In genomic region chr1:131708338-131708737, GRCm38 (mm10) we compare ENCODE assay signal across 9 mouse cellular contexts. TPM values are rescaled to one million over a fixed set of nuclear protein-coding genes. Genes with fewer than 3 reads are reported as not detected.
DNase-seq lines count a peak whose midpoint lies in the region; ATAC-seq and TF ChIP-seq lines count a peak whose summit lies in the region.
"Had no signal": no experiment of that assay in that cellular context is flagged by ENCODE, and none has a peak within 500 bp of the region (broad histone marks: within the 10 kb centered on the region; RNA-seq: fewer than 3 reads in every experiment).

No protein-coding gene starts in this region.

- no peaks in the 10 kb centered on the region for H3K27me3 ChIP-seq in heart, postnatal 0 days (ENCODE audit: control insufficient read depth, insufficient read depth, low read length)
- H3K27me3 ChIP-seq in heart, embryonic 12.5 days (replicated peaks) = peaks cover 8% of the 10 kb centered on the region; the same call in 1 of the 2 replicates
- H3K27me3 ChIP-seq: embryonic facial prominence, embryonic 13.5 days had no signal

- no peak for TF ChIP-seq EP300 in heart, postnatal 0 days (IDR thresholded peaks at IDR 0.05; ENCODE audit: low read depth)

- no peak for ATAC-seq in heart, postnatal 0 days (ENCODE audit: insufficient read depth, low read depth)
- ATAC-seq in heart, embryonic 12.5 days (ENCODE audit: insufficient number of reproducible peaks, low FRiP score) = no peak

- peak; percentile 74 for TF ChIP-seq CTCF in heart, postnatal 0 days (IDR thresholded peaks at IDR 0.05; ENCODE audit: low read depth)

- H3K9me3 ChIP-seq in heart, postnatal 0 days (replicated peaks; ENCODE audit: control insufficient read depth, low read length) = no peaks in the 10 kb centered on the region
- no peaks in the 10 kb centered on the region for H3K9me3 ChIP-seq in heart, embryonic 12.5 days (replicated peaks)
- H3K9me3 ChIP-seq: embryonic facial prominence, embryonic 13.5 days had no signal

- no peak overlapping the region for H3K4me2 ChIP-seq in heart, postnatal 0 days (ENCODE audit: low read depth, low read length)
- no peak overlapping the region for H3K4me2 ChIP-seq in heart, embryonic 12.5 days
- H3K4me2 ChIP-seq: embryonic facial prominence, embryonic 13.5 days had no signal

- H3K27ac ChIP-seq in heart, postnatal 0 days (ENCODE audit: low read depth) = no peak overlapping the region
- no peak overlapping the region for H3K27ac ChIP-seq in heart, embryonic 12.5 days (ENCODE audit: poor library complexity, severe bottlenecking)
- H3K27ac ChIP-seq: embryonic facial prominence, embryonic 13.5 days had no signal

- no peaks in the 10 kb centered on the region for H3K4me1 ChIP-seq in heart, postnatal 0 days (ENCODE audit: control insufficient read depth, insufficient read depth)
- H3K4me1 ChIP-seq in heart, embryonic 12.5 days (replicated peaks) = no peaks in the 10 kb centered on the region
- H3K4me1 ChIP-seq: embryonic facial prominence, embryonic 13.5 days had no signal

- no peak overlapping the region for H3K9ac ChIP-seq in heart, postnatal 0 days (replicated peaks; ENCODE audit: low read depth, low read length)
- no peak overlapping the region for H3K9ac ChIP-seq in heart, embryonic 12.5 days
- H3K9ac ChIP-seq: embryonic facial prominence, embryonic 13.5 days had no signal

- no peak overlapping the region for H3K4me3 ChIP-seq in heart, postnatal 0 days (ENCODE audit: low read depth, low read length)
- H3K4me3 ChIP-seq in heart, embryonic 12.5 days = no peak overlapping the region
- H3K4me3 ChIP-seq: embryonic facial prominence, embryonic 13.5 days had no signal

- WGBS in heart, postnatal 0 days = 22% methylated on average over 4 of the region's 4 CpGs
- 19% methylated on average over 4 of the region's 4 CpGs for WGBS in heart, embryonic 12.5 days

- no peaks in the 10 kb centered on the region for H3K36me3 ChIP-seq in heart, postnatal 0 days (replicated peaks; ENCODE audit: control insufficient read depth, insufficient read depth, low read length)
- no peaks in the 10 kb centered on the region for H3K36me3 ChIP-seq in heart, embryonic 12.5 days
- H3K36me3 ChIP-seq: embryonic facial prominence, embryonic 13.5 days had no signal

- no peak for DNase-seq in heart, postnatal 0 days (ENCODE audit: low spot score)
- DNase-seq in B cell, adult 2 months = peak; percentile 67 to 71
- peak; percentile 60 for DNase-seq in adrenal gland, adult 2 months
- DNase-seq in embryo, embryonic 11 days = peak; percentile 67
- DNase-seq in left cerebral cortex, postnatal 4 days = peak; percentile 71
- peak; percentile 43 for DNase-seq in retina, postnatal 7 days (ENCODE audit: low read depth, low spot score)
- DNase-seq in ovary, postnatal 10 days (ENCODE audit: low spot score) = no peak

- intact Hi-C loops in left cerebral cortex, postnatal 4 days (cut with DNase I) = no loop called here

RNA-seq across cellular contexts. Expression of gene Rab7b, which starts 19.8 kb away (rescaled TPM):
- 0.50 and 2.8 TPM in 2 replicates for total RNA-seq in heart, postnatal 0 days (2014; rRNA removed; ENCODE audit: low replicate concordance)
- 3.1 and 3.7 TPM in 2 replicates for polyA plus RNA-seq in heart, postnatal 0 days (2015; fragmentation: Nextera tagmentation; extraction: Ambion mirVana)
- 0.68 and 1.5 TPM in 2 replicates for polyA plus RNA-seq in heart, embryonic 12.5 days (2016; fragmentation: Nextera tagmentation; extraction: Ambion mirVana)
- 10 to 100 TPM in 1 of 2 experiments, 1 to 10 TPM in 1; 3.7 to 13.4 TPM for total RNA-seq in adrenal gland, adult 2 months (2021)
- polyA plus RNA-seq in adrenal gland, adult 2 months (2012; rRNA removed) = 2.8 and 2.9 TPM in 2 replicates
- total RNA-seq in left cerebral cortex, postnatal 4 days (2021) = 1 to 10 TPM in 1 of 2 experiments, under 1 TPM in 1; 0.93 to 1.8 TPM

RNA-seq across cellular contexts. Expression of gene Slc26a9, which starts 35.5 kb away (rescaled TPM):
- total RNA-seq in heart, postnatal 0 days (2014; rRNA removed; ENCODE audit: low replicate concordance) = not detected in 2 replicates
- 0.03 and 0.05 TPM in 2 replicates for polyA plus RNA-seq in heart, postnatal 0 days (2015; fragmentation: Nextera tagmentation; extraction: Ambion mirVana)
- 0.04 and 0.05 TPM in 2 replicates for polyA plus RNA-seq in heart, embryonic 12.5 days (2016; fragmentation: Nextera tagmentation; extraction: Ambion mirVana)
- total RNA-seq in adrenal gland, adult 2 months (2021) = under 1 TPM in 1 of 2 experiments, not detected in 1; 0.12 TPM
- 0.15 and 0.18 TPM in 2 replicates for polyA plus RNA-seq in adrenal gland, adult 2 months (2012; rRNA removed)
- total RNA-seq in left cerebral cortex, postnatal 4 days (2021) = under 1 TPM; 0.16 to 0.52 TPM
- polyA plus RNA-seq: embryonic facial prominence, embryonic 13.5 days had no signal

Comparison
In these comparisons a context has a peak if more than half of its experiments do, and no peak if none do; other contexts are left out.
1. DNase-seq: peak in B cell, adult 2 months (2 of 2), adrenal gland, adult 2 months (single experiment), embryo, embryonic 11 days (single experiment), left cerebral cortex, postnatal 4 days (single experiment) and retina, postnatal 7 days (single experiment); none in heart, postnatal 0 days (single experiment) and ovary, postnatal 10 days (single experiment).